Mouse (Mus musculus): Measurements from ENCODE around the gene Neurog1.

The Neurog1 gene

DNA sequence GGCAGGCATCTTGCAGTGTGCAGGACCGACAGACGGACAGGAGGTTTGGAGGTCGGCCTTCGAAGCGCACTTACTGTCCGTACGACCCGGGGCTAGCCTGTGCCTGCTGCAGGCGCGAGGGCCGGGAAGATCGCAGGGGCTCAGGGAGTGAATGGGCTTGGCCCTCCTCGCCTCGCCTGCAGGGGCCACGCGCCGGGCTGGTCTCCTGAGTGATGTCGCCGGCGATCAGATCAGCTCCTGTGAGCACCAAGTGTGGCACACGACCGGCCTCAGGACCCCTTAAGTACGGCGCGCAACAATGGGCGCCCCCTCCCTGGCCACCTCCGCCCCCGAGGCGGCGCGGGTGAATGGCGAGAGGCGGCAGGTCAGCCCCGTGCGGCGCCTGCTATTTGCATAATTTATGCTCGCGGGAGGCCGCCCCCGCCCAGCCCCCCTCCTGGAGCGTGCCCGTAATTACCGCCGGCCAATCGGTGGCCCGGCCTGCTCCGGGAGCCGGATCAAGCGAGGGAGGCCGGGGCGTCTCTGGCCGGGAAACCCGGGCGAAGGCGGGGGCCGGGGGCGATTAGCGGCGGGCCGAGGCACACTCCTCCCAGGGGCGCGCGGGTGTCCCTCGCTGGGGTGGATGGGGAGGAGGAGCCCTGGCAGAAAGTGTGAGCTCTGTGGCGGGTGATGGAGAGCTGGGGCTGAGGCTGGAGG is at the start of gene Neurog1:
TSS of gene Neurog1 (minus strand) at position 240 of the 696 bp plus-strand sequence.
- DNase-seq: no peak

DNA sequence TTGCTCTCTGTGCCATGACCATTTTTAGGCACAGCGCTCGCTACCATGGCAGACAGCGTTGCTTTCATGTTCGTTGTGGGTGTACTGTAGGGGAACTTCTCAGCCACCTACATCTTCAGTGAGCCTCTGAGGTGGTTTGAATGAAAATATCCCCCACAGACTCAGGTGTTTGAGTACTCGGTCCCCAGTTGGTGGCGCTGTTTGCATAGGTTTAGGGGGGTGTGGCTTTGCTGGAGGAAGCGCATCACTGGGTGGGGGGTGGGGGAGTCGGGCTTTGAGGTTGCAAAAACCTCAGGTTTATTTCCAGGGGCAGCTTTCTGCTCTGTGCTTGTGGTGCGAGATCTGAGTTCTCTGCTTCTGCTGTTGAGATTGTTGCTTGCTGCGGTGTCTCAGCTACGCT is 47.4 kb upstream of the Neurog1 start:
- no peak for DNase-seq

DNA sequence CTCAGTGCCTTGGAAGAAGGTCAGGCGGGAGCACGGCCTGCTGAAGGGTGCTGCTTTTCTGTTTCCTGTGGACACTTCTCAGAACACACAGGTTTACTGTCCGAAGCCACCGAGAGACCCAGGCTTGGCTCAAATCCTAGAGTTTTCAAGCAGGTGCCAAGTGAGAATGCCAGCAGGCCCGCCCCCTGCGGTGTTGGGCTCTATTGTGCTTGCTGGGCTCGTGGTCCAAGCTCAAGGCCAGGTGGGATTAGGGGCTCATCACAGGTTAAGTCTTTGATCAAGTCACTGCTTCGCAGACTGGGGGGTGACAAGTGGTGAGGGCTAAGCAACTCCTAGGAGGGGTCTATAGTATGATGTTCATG is 44.7 kb upstream of the Neurog1 start:
- DNase-seq: no peak

DNA sequence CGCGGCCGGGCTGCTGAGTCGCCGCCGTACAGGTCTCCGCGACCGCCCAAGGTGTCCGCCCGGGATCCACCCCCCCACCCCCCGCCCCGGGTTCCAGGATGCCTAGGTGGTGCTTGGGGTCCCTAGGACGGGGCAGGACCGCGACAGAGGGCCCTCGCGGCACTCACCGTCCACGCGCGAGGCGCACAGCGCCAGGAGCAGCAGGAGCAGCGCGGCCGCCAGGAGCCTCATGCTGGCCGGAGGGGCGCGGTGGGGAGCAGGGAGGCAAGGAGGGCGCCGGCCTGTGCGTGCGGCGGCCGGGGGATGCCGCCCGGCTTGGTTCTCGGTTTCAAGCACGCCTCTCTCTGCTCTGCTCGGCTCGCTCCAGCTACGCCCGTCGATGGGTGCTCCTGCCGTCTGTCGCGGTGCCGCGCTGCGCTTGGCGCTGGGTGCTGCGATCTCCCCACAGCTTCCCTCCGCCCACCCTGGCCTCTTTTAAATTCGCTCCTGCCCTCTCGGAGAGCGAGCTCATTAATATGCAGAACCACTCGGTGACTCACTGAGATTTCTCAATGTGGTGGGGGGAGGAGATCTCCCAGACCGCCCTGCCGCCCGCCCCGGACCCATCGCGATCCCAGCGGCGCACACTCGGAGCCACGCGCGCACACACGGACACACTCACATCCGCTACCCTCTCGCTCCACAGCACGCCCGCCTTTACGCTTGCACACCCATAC is 44.1 kb upstream of the Neurog1 start, which contains the start of gene Cxcl14:
TSS of gene Cxcl14 (minus strand) at position 609 of the 716 bp plus-strand sequence.
- no peak for DNase-seq

DNA sequence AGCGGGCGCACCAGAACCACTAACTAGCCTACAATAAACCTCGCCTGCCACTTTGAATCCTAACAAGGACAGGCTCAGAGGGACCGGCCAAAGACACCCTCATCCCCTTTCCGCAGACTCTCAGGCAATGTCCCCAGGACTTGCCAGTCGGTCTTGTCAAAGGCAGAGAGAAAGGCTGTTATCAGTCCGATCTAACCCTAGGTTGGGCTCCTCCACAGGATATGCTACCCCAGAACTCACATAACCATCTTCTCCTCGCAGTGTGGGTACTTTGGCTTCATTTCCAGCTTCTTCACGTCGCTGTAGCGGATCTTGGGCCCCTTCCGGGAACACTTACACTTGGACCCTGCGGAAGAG is 43.6 kb upstream of the Neurog1 start:
- no peak for DNase-seq

DNA sequence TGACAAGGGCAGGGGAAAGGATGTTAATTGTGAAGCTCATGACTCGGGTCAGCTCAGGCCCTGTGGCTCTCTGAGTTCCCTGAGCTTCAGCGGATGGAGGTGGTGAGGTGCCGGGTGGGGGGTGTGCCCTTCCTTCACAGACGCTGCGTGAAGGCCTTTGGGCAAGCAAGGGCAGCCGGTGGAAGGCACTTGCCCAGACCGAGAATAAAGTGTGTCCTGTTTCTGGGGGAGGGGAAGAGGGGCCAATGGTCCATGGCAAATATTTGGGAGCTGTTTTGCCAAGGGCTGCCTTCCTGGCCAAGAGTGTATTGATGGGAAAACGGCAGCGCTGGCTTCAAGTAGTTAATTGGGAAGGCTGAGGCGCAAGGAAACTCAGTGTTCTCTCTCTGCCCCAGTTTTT is 42.9 kb upstream of the Neurog1 start:
- no peak for DNase-seq

DNA sequence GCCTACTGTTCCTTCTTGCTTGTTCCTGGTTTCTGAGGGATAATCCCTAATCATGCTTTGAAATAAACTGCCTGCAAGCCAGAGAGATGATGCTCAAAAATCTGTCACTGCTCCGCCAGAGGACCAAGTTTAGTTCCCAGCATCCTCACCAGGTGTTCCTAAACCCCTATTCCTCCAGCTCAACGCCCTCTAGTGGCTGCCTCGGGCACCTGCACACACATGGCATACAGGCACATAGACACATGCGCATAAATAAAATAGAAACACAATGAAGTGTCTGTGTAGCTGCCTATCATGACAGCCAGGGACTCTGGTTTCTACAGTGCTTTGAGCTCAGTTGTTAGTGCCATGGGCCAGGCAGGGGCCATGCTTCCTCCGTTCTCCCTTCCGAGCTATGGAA is 38.0 kb upstream of the Neurog1 start:
- DNase-seq: no peak

DNA sequence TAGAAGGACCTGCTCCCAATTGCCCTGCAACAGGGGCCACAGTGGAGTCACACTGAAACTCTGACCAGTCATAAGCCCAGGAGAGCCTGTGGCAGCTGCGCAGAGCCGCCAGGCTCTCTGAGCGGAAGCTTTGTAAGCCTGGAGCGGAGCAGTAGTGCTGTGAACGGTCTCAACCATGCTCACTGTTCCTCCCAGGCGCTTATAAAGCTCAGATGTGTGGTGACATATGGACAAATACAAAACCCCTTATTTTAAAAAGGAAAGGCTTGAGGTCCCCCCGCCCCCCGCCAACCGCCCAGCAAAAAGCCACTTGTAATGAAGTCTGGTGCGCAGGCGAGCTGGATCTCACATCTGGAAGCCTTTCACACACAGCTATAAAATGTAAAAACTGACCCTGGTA is 37.3 kb upstream of the Neurog1 start:
- no peak for DNase-seq

DNA sequence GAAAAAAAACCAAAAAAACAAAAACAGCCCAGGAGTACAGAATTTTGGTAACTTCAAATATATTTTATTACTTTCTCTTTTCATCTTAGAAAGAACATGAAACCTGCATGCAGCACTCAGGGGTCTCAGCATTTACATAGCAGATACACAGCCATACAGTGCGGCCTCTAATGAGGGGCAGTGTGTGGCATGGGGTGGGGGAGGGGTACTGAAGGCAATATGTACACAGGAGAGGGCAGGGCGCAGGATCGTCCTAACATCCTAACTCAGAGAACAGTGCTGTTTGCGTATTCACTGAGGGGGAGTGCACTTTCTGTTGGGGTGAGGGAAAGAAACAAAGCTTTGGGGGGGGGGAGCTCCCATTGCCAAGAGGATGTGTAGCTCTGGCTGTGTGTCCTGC is 36.6 kb upstream of the Neurog1 start:
- no peak for DNase-seq

DNA sequence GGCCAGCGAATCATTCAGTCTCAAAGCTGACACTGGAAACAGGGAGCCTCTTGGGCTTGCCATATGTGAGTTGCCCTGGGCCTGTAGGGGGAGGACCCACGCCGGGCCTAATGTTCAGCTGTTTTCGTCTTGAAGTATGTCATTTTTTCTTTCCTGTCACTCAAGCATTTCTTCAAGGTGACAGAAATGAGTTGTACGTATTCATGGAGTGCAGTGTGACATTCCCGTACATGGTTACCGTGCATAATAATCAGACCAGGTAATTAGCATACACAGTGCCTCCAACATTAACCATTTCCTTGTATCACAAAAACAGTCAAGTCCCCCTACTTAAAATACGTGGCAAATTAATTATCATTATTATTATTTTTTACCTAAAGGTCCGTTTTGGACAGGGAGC is 35.1 kb upstream of the Neurog1 start:
- no peak for DNase-seq

DNA sequence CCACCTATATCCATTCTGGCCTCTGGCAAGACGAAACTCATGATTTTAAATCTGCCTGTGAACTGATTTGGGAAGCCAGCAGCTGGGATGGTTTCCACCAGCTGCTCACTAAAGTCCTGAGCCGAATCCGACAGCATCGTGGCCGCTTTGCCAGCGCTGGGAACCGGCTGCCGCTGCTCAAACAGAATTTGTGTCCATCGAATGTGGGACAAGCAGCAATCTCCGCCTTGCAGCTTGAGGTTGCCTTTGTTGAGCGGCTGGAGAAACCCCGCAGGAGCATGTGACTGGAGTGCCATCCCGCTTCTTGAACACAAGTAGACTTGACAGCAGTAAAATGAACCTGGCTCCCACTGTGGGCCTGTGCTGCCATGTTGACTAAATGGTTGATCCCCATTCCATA is 31.4 kb upstream of the Neurog1 start:
- no peak for DNase-seq

DNA sequence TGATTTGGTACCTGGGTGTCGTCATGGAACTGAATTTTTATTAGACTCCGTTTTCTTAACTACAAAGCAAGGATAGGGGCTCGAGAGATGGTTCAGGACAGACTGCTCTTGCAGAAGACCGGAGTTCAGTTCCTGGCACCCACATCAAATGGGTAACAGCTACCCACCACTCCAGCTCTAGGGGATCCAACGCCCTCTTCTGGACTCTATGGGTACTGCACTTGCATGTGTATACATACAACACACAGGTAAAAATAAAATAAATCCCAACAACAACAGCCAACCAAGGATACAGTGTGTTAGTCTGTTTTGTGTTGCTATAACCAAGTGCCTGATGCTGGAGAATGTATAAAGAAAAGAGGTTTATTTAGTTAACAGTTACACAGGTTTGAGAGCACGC is 28.4 kb upstream of the Neurog1 start:
- peak in 1 of 2 experiments; percentile 9 for DNase-seq

DNA sequence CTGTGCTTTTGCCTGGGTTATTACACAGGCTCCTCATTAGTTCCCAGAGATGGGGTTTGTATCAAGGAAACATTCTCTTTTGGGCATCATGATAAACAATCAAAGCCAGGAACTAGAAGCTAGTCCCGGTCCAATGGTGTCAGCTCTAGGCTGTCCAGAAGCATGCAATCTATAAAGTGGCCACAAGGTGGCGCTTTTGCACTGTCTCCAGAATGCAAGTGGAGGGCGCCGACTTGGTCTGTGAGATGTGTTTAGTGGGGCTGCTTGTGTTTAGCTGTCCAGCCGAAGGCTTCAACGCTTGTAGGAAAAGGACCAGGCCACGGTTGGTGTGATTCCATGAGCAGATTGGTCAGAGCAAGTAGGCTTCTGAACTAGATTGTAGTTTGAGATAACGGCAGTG is 27.5 kb upstream of the Neurog1 start:
- DNase-seq: peak; percentile 58 to 60

DNA sequence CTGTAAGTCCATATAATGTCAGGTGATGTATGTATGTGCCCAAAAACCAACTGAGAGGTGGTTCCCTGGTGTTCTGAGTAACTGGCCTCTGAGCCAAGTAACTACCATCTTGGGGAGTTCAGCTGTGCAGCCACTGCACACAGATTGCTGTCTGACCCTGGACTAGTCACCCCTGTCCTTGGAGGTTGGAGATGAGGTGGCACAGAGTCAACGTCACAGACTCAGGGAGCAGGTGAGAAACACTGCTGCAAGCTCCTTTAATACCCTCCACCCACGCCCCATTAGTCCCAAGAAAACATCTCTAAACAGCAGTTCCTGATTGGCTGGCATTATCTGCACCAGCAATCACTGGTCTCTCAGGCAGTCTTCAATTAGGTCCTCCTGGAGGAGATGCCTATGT is 23.2 kb upstream of the Neurog1 start:
- DNase-seq: no peak

DNA sequence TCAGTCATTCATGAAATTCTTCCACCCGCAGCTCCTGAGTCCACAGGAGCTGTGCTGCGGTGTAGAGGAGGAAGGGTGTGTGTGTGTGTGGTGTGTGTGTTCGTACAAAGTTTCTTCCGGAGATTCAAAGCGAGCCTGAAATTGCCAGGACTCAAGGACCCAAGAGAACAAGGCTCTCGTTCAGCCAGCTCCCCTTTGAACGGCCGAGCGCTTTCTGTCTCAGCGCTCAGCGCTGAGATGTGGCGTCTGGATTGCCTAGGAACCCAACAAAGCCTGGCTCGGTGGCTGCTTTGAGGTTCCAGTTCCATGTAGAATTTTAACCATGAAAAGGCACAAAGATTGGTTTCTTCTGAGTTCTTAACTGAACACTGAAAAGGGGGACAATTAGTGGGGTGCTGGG is 18.2 kb upstream of the Neurog1 start:
- DNase-seq: no peak

DNA sequence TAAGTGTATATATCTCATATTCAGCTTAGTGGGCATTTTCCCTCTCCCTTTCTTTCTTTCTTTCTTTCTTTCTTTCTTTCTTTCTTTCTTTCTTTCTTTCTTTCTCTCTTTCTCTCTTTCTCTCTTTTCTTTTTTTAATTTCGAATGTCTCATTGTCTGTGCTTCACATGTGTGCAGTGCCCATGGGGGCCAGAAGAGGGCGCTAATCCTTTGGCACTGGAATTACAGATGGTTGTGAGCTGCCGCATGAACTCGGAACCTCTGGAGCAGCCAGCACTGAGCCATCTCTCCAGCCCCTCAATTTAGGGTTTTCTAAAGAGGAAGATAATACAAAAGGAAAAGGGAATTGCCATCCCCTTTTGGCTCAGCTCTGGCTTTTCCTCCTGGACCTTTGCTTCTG is 15.4 kb upstream of the Neurog1 start:
- DNase-seq: no peak

DNA sequence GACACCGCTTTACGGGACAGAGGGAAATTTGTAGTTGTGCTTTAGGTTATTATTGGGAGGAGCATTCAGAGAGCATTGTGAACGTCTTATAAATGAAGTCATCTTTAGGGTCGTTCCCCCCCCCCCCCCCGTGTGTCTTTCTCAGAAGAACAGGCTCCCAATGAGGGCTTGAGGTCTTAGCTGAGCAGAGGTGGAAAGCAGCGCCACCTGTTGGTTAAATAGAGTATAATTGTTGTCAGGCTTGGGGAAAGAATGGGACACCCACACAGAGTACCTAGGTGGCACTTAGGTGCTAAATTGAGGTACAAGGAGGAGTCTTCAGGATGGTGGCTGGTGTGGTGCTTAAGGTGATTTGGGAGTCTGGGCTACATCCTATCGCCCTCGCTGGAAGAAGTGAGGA is 14.5 kb upstream of the Neurog1 start:
- DNase-seq: peak; percentile 15 to 17

DNA sequence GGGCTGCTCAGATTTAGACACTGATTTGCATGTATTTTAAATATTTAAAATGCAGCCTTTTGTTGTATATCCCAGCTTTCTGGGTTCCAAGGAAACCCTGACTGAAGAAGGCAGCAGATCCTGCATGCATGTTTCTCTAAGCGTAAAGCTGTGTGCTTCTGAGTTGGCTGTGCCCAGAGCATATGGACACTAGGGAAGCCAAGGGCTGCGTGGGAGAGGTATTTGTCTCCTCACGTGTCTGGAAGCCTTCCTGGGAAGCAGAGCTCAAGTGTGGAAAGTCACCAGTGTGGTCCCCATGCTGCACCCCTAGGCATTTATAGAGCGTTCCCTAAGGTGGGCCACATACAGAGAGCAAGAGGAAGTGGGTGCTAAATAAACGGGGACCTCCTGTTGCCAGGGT is 13.7 kb upstream of the Neurog1 start:
- no peak for DNase-seq

DNA sequence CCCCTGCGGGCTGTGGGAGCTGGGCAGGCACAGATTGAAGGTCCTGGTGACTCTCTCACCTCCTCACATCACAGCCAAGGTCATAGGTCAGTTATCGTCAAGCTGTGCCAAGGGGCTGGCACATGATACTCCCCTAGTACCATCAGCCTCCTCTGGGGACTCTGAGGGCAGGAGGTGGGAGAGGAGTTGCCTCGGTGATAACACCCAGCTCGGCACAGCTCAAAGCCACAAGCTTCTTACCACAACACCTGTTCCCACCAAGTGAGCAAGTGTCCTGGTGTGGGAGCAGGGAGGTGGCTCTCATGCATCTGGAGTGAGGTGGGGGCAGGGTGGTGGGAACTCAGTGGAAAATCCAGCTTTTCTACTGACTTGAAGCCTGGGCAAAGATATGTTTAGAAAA is 10.3 kb upstream of the Neurog1 start:
- DNase-seq: no peak

DNA sequence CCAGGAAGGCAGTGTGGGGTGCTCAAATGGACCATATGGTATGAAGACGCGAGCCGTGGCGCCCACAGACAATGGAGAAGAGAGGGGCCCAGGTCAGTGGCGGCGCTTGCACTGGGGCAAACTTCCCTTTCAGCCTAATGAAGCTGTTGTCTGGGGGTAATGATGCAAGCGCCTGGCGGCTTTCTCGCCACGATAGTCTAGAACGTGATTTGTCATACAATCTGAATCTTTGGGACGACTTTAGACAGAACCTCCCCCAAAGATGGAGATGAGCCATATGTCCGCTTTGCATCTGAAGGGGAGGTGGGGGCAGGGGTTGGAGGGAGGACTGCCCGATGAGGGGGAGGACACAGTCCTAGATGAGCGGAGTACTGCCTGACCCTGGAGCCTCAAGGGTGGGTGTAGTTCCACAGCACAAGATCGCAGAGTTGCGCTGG is 8.4 kb upstream of the Neurog1 start:
- no peak for DNase-seq

DNA sequence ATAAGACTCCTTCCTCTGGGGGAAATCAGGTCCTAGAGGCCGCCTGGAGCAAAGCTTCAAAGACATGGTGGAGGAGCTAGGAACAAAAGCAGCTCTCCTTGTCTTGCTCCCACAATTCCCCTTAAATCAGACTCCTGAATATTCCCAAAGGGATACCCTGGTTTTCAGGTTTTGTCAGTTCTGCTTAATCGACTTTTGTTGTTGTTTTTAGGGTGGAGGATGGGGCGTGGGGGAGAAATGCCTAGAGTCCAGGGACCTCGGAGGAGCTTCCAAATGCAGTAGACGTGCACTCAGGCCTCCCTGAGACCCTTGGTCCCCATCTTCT is 7.9 kb upstream of the Neurog1 start:
- no peak for DNase-seq

DNA sequence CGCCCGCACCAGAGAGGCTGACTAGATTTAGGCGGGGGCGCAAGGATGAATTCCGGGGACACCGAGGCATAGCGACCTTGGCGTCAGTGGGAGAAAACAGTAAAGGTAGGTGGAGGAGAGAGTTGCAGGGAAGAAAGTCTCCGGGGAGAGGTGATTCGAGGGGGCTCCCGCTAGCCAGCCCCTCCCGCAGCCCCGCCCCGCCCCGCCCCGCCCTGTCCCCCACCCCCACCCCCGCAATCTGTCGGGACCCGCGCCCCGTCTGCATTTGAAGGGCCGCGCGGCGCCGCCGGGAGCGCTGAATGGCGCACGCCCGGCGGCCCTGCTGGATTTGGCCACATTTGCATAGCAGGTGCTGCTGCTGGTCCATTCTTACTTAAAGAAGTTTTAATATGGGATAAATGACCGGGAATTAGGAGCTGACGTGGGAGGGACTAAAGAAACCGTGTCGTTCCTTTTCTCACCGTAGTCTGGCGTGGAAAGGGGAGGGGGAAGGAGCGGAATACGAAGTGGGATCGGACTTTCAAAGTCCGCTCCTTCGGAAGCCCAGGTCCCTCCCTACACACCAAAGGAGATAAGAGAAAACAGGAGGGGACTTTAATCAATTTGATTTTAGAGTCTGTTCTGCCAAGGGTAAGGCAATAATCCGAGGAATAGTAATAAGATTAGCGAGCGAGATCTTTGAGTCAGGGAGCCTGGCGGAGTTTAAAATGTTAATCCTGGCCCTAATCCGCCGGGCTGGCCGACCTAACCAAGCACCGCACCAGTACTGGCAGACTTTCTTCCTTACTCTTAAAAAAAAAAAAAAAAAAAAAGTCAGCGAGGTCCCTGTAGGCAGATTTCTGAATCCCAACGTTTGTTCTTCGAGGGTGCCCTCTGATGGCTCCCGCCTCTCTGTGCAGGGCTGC is 7.3 kb upstream of the Neurog1 start:
- DNase-seq: no peak

DNA sequence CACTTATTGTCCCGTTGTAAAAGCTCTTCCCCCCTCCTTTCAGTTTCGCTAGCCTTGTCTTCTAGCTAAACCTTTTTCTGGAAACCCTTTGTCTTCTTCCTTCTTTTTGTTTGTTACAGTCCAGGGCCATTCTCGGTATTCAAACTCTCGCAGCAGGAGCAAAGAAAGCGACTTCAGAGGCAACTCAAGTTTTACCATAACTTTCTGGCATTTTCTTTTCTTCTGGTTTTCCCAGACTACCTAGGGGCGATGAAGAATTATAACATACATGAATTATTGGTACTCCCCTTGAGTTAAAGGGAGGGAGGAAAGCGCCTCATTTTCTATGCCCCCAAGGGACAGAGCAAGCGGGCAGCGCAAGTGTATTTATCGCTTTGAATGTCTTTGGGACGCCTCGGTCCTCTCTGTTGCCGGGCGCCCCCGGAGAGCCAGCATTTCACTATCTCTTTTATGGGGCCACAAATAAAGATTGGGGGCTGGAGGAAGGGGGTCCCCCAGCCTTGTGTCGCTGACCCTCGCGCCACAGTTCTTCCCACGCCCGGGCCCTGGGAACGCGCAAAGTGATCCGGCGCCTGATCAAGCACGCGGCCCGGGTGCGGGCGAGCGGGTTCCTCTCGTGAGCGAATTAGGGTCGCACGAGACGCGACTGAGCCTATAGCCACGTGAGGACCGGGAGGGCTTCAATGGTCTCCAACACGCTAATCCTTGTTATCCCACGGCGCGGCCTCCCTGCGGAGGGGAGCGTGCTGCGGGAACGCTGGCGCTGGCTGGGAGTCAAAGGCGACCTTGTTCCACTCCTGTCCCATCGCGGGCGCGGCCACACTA is 6.4 kb upstream of the Neurog1 start:
- DNase-seq: no peak

All from B cell, adult 2 months (primary cell).